Mouse (Mus musculus) midbrain, embryonic 16.5 days (tissue): ENCODE data around the gene Cyp2c23. TPM values are rescaled to one million over a fixed set of nuclear protein-coding genes. Genes with fewer than 3 reads are reported as not detected.

Experiments
- ATAC-seq: fragments of 200-750 bp; cut with Nextera tagmentation; 2 replicates; pipeline ENCODE4 v1.8.0; 2017; ENCODE audit warnings: moderate TSS enrichment
- H3K27ac ChIP-seq: fragments of 300-500 bp; sonication (generic); 2 replicates; pipeline ENCODE4 v1.5.1; 2014; ENCODE audit warnings: mild to moderate bottlenecking, low read length, mixed read lengths
- H3K27me3 ChIP-seq: fragments of 300-500 bp; sonication (generic); 2 replicates; pipeline ENCODE4 v1.6.1; 2014; ENCODE audit warnings: low read depth, low read length, mixed read lengths; ENCODE audit not compliant: control insufficient read depth, insufficient read depth
- H3K36me3 ChIP-seq: fragments of 300-500 bp; sonication (generic); 2 replicates; pipeline ENCODE4 v1.6.1; 2014; ENCODE audit warnings: mild to moderate bottlenecking, low read length, moderate library complexity, mixed read lengths; ENCODE audit not compliant: control insufficient read depth, insufficient read depth
- H3K4me1 ChIP-seq: fragments of 300-500 bp; sonication (generic); 2 replicates; pipeline ENCODE4 v1.6.1; 2014; ENCODE audit warnings: mild to moderate bottlenecking, low read length, mixed read lengths; ENCODE audit not compliant: control insufficient read depth, insufficient read depth
- H3K4me2 ChIP-seq: fragments of 300-500 bp; sonication (generic); 2 replicates; pipeline ENCODE4 v1.6.1; 2014; ENCODE audit warnings: mild to moderate bottlenecking, low read length, mixed read lengths
- H3K4me3 ChIP-seq: fragments of 300-500 bp; sonication (generic); 2 replicates; pipeline ENCODE4 v1.5.1; 2014; ENCODE audit warnings: low read depth, mild to moderate bottlenecking, low read length, moderate library complexity, mixed read lengths
- H3K9ac ChIP-seq: fragments of 300-500 bp; sonication (generic); 2 replicates; pipeline ENCODE4 v1.6.1; 2014; ENCODE audit warnings: low read depth, low read length, mixed read lengths
- H3K9me3 ChIP-seq: fragments of 300-500 bp; sonication (generic); replicated peaks from 2 replicates; pipeline ENCODE4 v1.6.1; 2014; ENCODE audit warnings: mild to moderate bottlenecking, low read length, mixed read lengths; ENCODE audit not compliant: control insufficient read depth, poor library complexity, severe bottlenecking
- WGBS: fragments of 180-500 bp; shearing (Covaris S2); extraction: QIAGEN DNeasy Blood & Tissue Kit; methylation state at CpG from one replicate; pipeline ENCODE4 v1.1.7; 2014; 5-methylcytosine and 5-hydroxymethylcytosine counted together
- polyA plus RNA-seq: library from polyadenylated mRNA; unstranded; fragments of >200 nt; fragmentation: Nextera tagmentation; extraction: Ambion mirVana; gene quantifications from 2 replicates; pipeline ENCODE4 v1.2.1, GENCODE M21; 2015

Gene Cyp2c23
- polyA plus RNA-seq, 1 experiment from 2014 or later: not detected

- H3K9me3 ChIP-seq: no peaks in the 10 kb centered on the region
- H3K27ac ChIP-seq: no peak overlapping the region
- H3K4me2 ChIP-seq: no peak overlapping the region
- no peaks in the 10 kb centered on the region for H3K4me1 ChIP-seq
- no peaks in the 10 kb centered on the region for H3K36me3 ChIP-seq
- H3K9ac ChIP-seq: no peak overlapping the region
- H3K27me3 ChIP-seq: no peaks in the 10 kb centered on the region; the same call in 1 of the 2 replicates
- no peak for ATAC-seq
- WGBS: 38% methylated on average over 10 of the region's 11 CpGs
- H3K4me3 ChIP-seq: no peak overlapping the region
These were observed 60.5 kb downstream of the Cyp2c23 start for GRCm38 (mm10) chr19:43968436-43969026.

GRCm38 (mm10) chr19:43966481-43966880, 62.5 kb downstream of the Cyp2c23 start:
- Histone ChIP-seq H3K9me3 (no peaks in the 10 kb centered on the region), H3K36me3 (no peaks in the 10 kb centered on the region), H3K4me1 (no peaks in the 10 kb centered on the region), H3K9ac (no peak overlapping the region), H3K27me3 (no peaks in the 10 kb centered on the region; the same call in 1 of the 2 replicates), H3K4me2 (no peak overlapping the region), H3K4me3 (no peak overlapping the region), H3K27ac (no peak overlapping the region)
- ATAC-seq: no peak
- 81% methylated on average over 2 of the region's 2 CpGs for WGBS

DNA sequence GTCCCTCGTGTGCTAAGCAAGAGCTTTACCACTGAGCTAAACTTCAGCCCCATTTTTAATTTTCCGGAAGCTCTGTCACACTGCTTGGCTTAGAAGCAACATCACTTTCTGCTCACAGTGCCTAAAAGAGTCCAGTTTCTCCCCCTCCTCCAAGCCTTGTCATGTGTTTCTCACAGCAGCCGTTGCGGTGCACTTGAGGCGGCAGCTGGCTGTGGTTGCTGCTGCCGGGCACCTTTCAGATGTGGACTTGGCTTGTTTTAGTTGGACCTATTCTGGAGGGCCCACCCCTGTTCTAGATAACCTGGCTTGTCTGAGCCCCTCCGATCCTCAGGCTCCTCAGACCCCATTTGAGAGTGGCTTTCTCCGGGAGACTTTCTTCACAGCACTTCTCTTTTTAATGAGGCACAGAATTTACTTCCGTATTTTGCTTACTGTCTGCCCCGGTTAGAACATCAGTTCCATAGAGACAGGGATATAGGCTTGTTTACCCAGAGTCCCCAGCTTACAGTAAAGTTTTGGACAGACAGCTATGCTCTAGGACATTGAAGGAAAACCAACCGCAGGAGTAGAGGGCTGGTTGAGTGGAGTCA, 63.4 kb downstream of the Cyp2c23 start:
- Histone ChIP-seq H3K36me3 (no peaks in the 10 kb centered on the region), H3K27me3 (no peaks in the 10 kb centered on the region; the same call in 1 of the 2 replicates), H3K4me1 (no peaks in the 10 kb centered on the region), H3K27ac (no peak overlapping the region), H3K9ac (no peak overlapping the region), H3K4me3 (no peak overlapping the region), H3K4me2 (no peak overlapping the region), H3K9me3 (no peaks in the 10 kb centered on the region)
- no peak for ATAC-seq
- WGBS: 86% methylated on average over 11 of the region's 11 CpGs

DNA sequence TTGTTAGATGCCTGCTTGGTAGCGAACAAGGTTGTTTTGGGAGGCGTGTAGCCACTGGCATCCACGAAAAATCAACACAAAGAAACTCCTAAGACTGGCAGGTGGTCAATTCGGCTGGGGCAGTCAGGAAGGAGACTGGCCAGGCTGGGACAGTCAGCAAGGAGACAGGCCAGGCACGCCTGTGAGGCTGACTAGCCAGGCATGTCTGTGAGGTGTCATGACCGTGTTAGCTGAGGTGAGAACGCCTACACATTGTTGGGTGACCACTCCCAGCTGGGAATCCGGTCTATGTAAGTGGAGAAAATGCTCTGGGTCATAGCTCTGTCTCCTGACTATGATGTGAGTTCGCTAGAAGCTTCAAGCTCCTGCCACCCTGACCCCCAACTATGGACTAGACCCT, 66.2 kb downstream of the Cyp2c23 start:
- H3K4me3 ChIP-seq: no peak overlapping the region
- H3K36me3 ChIP-seq: no peaks in the 10 kb centered on the region
- no peak for ATAC-seq
- no peak overlapping the region for H3K27ac ChIP-seq
- no peaks in the 10 kb centered on the region; the same call in 1 of the 2 replicates for H3K27me3 ChIP-seq
- no peaks in the 10 kb centered on the region for H3K4me1 ChIP-seq
- H3K4me2 ChIP-seq: no peak overlapping the region
- 73% methylated on average over 9 of the region's 9 CpGs for WGBS
- H3K9ac ChIP-seq: no peak overlapping the region
- H3K9me3 ChIP-seq: no peaks in the 10 kb centered on the region

GRCm38 (mm10) chr19:43961185-43961584, 67.8 kb downstream of the Cyp2c23 start:
- H3K4me1 ChIP-seq: no peaks in the 10 kb centered on the region
- no peak overlapping the region for H3K4me3 ChIP-seq
- no peaks in the 10 kb centered on the region for H3K36me3 ChIP-seq
- H3K27me3 ChIP-seq: no peaks in the 10 kb centered on the region; the same call in 1 of the 2 replicates
- H3K4me2 ChIP-seq: no peak overlapping the region
- no peak overlapping the region for H3K9ac ChIP-seq
- WGBS: 84% methylated on average over 2 of the region's 2 CpGs
- ATAC-seq: no peak
- H3K9me3 ChIP-seq: no peaks in the 10 kb centered on the region
- H3K27ac ChIP-seq: no peak overlapping the region

DNA sequence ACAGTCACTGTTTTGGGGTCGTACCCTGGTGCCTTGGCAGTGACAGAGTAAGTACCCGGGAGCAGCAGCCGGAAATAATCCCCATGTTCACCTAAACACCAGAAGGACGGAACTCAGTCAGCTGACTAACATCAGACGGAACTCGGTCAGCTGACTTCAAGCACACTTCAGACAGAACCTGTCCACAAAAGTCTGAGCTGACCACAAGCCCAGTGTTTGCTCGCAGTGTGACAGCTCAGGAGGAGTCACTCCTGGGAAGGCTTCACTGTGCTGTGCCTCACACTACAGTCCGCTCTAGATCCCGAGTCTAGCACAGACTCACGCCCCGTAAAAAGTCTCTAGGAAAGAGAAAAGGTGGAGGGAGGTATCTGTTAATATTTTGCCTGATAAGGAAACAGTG, 69.0 kb downstream of the Cyp2c23 start:
- no peaks in the 10 kb centered on the region; the same call in 1 of the 2 replicates for H3K27me3 ChIP-seq

DNA sequence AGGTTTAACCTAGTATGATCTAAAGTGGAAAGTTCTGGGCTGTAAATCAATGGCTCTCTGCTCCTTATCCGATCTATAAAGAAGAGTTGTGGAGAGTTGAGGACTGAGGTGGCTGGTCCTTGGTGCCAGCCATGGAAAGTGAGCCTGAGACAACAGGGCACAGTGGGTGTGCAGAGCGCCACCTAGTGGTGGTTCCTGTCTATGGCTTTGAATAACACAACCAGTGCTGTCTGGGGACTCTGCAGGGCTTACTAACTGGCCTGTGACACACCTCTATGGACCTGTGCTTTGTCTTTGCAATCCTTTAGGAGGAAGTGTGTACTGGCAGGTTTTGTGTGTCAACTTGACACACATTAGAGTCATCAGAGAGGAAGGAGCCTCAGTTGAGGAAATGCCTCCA, 69.8 kb downstream of the Cyp2c23 start:
- no peaks in the 10 kb centered on the region for H3K36me3 ChIP-seq
- 37% methylated on average over 2 of the region's 2 CpGs for WGBS
- H3K27me3 ChIP-seq: no peaks in the 10 kb centered on the region; the same call in 1 of the 2 replicates
- H3K4me3 ChIP-seq: no peak overlapping the region
- no peak overlapping the region for H3K9ac ChIP-seq
- no peak overlapping the region for H3K27ac ChIP-seq
- H3K4me2 ChIP-seq: no peak overlapping the region
- H3K9me3 ChIP-seq: no peaks in the 10 kb centered on the region
- no peak for ATAC-seq
- H3K4me1 ChIP-seq: no peaks in the 10 kb centered on the region

More for the DNA sequence above, 69.0 kb downstream of the Cyp2c23 start:
- Histone ChIP-seq H3K4me3 (no peak overlapping the region), H3K9ac (no peak overlapping the region), H3K4me1 (no peaks in the 10 kb centered on the region), H3K4me2 (no peak overlapping the region), H3K27ac (no peak overlapping the region), H3K9me3 (no peaks in the 10 kb centered on the region), H3K36me3 (no peaks in the 10 kb centered on the region)
- ATAC-seq: no peak
- WGBS: 89% methylated on average over 11 of the region's 11 CpGs

DNA sequence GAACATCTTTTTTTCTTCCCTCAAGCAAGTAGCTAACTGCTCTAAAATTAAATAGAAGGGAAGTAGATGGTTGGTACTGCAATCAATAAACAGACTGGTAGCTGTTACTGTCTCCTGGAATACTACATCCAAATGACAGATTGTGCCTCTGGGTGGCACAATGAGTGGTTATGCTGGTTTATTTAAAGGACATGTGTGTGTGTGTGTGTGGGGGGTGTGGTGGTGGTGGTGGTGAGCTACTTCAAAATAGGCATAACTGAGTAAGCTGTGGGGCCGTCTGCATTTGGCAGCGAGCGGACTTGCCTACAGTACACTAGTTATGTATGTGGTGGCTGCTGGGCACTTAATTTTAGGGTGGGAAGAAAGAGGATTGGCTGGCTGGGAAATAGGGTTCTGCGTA, 71.1 kb downstream of the Cyp2c23 start:
- no peak for ATAC-seq
- Histone ChIP-seq H3K4me2 (no peak overlapping the region), H3K27me3 (no peaks in the 10 kb centered on the region), H3K36me3 (no peaks in the 10 kb centered on the region), H3K4me3 (no peak overlapping the region), H3K9me3 (no peaks in the 10 kb centered on the region), H3K4me1 (no peaks in the 10 kb centered on the region), H3K9ac (no peak overlapping the region), H3K27ac (no peak overlapping the region)
- WGBS: 84% methylated on average over 4 of the region's 4 CpGs

DNA sequence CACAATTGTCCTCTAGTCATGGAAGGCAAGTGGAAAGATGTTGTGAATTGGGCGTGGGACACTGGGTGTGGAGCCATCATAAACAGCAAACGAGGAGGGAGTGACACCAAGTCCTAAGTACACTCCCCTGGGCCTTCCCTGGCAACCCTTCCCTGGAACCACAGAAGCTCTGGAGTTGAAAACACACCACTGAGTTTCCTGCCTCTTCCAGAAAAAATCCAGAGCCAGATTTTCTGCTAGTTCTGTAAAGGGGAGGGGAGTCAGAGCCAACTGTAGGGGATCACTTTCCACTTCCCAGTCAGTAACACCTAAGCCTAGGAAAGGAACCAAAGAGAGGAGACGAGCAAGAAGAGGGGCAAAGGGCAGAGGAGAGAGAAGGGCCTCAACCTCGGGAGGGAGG, 71.6 kb downstream of the Cyp2c23 start:
- no peak overlapping the region for H3K9ac ChIP-seq
- H3K4me1 ChIP-seq: no peaks in the 10 kb centered on the region
- no peaks in the 10 kb centered on the region for H3K36me3 ChIP-seq
- H3K27ac ChIP-seq: no peak overlapping the region
- H3K4me2 ChIP-seq: no peak overlapping the region
- WGBS: 15% methylated on average over 4 of the region's 4 CpGs
- no peak for ATAC-seq
- H3K4me3 ChIP-seq: no peak overlapping the region
- no peaks in the 10 kb centered on the region for H3K27me3 ChIP-seq
- H3K9me3 ChIP-seq: no peaks in the 10 kb centered on the region
